Mouse (Mus musculus) liver, embryonic 14.5 days (tissue): ENCODE results near the gene Muc4. TPM values are rescaled to one million over a fixed set of nuclear protein-coding genes. Genes with fewer than 3 reads are reported as not detected.

Source experiments
- ATAC-seq: fragments of 200-750 bp; cut with Nextera tagmentation; 2 replicates; pipeline ENCODE4 v1.8.0; 2017; ENCODE audit warnings: moderate number of reproducible peaks, mild to moderate bottlenecking, moderate library complexity; ENCODE audit not compliant: insufficient read depth
- DNase-seq, 3 experiments: peaks; one replicate each; pipeline ENCODE4 v3.0.0-alpha.2; 2012 to 2013; ENCODE audit warnings: low read depth in 3 of 3, low spot score in 3 of 3
- H3K27ac ChIP-seq: fragments of 300-500 bp; sonication (generic); 2 replicates; pipeline ENCODE4 v1.5.1; 2014; ENCODE audit warnings: moderate library complexity, mild to moderate bottlenecking, control low read depth, inconsistent platforms
- H3K27me3 ChIP-seq: fragments of 300-500 bp; sonication (generic); 2 replicates; pipeline ENCODE4 v1.6.1; 2014; ENCODE audit warnings: mild to moderate bottlenecking, low read length, moderate library complexity; ENCODE audit not compliant: control insufficient read depth, insufficient read depth
- H3K36me3 ChIP-seq: fragments of 300-500 bp; sonication (generic); replicated peaks from 2 replicates; pipeline ENCODE4 v1.6.1; 2014; ENCODE audit warnings: low read depth; ENCODE audit not compliant: control insufficient read depth, insufficient read depth
- H3K4me1 ChIP-seq, 2 experiments: fragments of 200-500 bp in 1 of 2; fragments of 300-500 bp in 1 of 2; sonication (generic) in 1 of 2; replicated peaks; 2 replicates each; pipeline ENCODE4 v1.6.1; 2012 to 2014; ENCODE audit warnings: antibody characterized with exemption in 1 of 2, inconsistent platforms in 1 of 2, low read length in 1 of 2; ENCODE audit not compliant: control insufficient read depth in 2 of 2, insufficient read depth in 2 of 2
- H3K4me2 ChIP-seq: fragments of 300-500 bp; sonication (generic); 2 replicates; pipeline ENCODE4 v1.6.1; 2014; ENCODE audit warnings: low read depth, mild to moderate bottlenecking, control low read depth, moderate library complexity
- H3K4me3 ChIP-seq, 2 experiments: fragments of 200-500 bp in 1 of 2; fragments of 300-500 bp in 1 of 2; sonication (generic) in 1 of 2; 2 replicates each; pipeline ENCODE4 v1.5.1; 2012 to 2014; ENCODE audit warnings: low read depth in 2 of 2, low read length in 2 of 2, mild to moderate bottlenecking in 2 of 2, control low read depth in 1 of 2, inconsistent platforms in 1 of 2, moderate library complexity in 1 of 2; ENCODE audit not compliant: insufficient read depth in 1 of 2
- H3K9ac ChIP-seq: fragments of 300-500 bp; sonication (generic); replicated peaks from 2 replicates; pipeline ENCODE4 v1.6.1; 2014; ENCODE audit warnings: mild to moderate bottlenecking, control low read depth, moderate library complexity
- H3K9me3 ChIP-seq: fragments of 300-500 bp; sonication (generic); 2 replicates; pipeline ENCODE4 v1.6.1; 2016; ENCODE audit warnings: low read length, mixed read lengths; ENCODE audit not compliant: control insufficient read depth
- CTCF ChIP-seq: IDR thresholded peaks from 2 replicates; pipeline ENCODE4 v1.5.1; 2016; ENCODE audit warnings: antibody characterized with exemption, low read depth, control low read depth
- EP300 ChIP-seq: IDR thresholded peaks from 2 replicates; pipeline ENCODE4 v1.6.1; 2016; ENCODE audit warnings: antibody characterized with exemption, low read depth
- WGBS: fragments of 180-500 bp; shearing (Covaris S2); extraction: QIAGEN DNeasy Blood & Tissue Kit; methylation state at CpG from one replicate; pipeline ENCODE4 v1.1.7; 2014; ENCODE audit not compliant: insufficient replicate concordance; 5-methylcytosine and 5-hydroxymethylcytosine counted together
- polyA plus RNA-seq, 2 experiments: library from polyadenylated mRNA; depleted of rRNA in 1 of 2; stranded (reverse) in 1 of 2; unstranded in 1 of 2; fragments of >200 nt; fragmentation: Nextera tagmentation in 1 of 2; extraction: Ambion mirVana in 1 of 2; gene quantifications; 2 replicates each; pipeline versions ENCODE4 v1.2.1 to v1.2.3; 2012 to 2014

Gene Muc4
- polyA plus RNA-seq, 2 experiments: 0.63 to 0.79 TPM

- TF ChIP-seq EP300: no peak
- H3K9me3 ChIP-seq: no peaks in the 10 kb centered on the region
- ATAC-seq (no peak), DNase-seq (no peak)
- H3K4me3 ChIP-seq: no peak overlapping the region
- H3K36me3 ChIP-seq: no peaks in the 10 kb centered on the region; the same call in 1 of the 2 replicates
- peaks cover 0 to 2% of the 10 kb centered on the region in 2 experiments; a peak in 1 of 4 replicates for H3K4me1 ChIP-seq
- no peak overlapping the region for H3K4me2 ChIP-seq
- 60% methylated on average over 12 of the region's 12 CpGs for WGBS
- no peak overlapping the region for H3K27ac ChIP-seq
- no peak overlapping the region for H3K9ac ChIP-seq
- H3K27me3 ChIP-seq: no peaks in the 10 kb centered on the region
Observed at GRCm38 (mm10) chr16:32825380-32825779, 89.7 kb downstream of the Muc4 start.

- H3K4me2 ChIP-seq: no peak overlapping the region
- no peak for TF ChIP-seq CTCF
- TF ChIP-seq EP300: no peak
- ATAC-seq (no peak), DNase-seq (no peak)
- H3K36me3 ChIP-seq: no peaks in the 10 kb centered on the region; the same call in 1 of the 2 replicates
- H3K9me3 ChIP-seq: no peaks in the 10 kb centered on the region
- H3K4me3 ChIP-seq: no peak overlapping the region
- H3K27me3 ChIP-seq: no peaks in the 10 kb centered on the region
- no peak overlapping the region for H3K27ac ChIP-seq
- peaks cover 0 to 2% of the 10 kb centered on the region in 2 experiments; a peak in 1 of 4 replicates for H3K4me1 ChIP-seq
- WGBS: 88% methylated on average over 11 of the region's 11 CpGs
- no peak overlapping the region for H3K9ac ChIP-seq
Observed at GRCm38 (mm10) chr16:32826521-32826920, 90.8 kb downstream of the Muc4 start.

DNA sequence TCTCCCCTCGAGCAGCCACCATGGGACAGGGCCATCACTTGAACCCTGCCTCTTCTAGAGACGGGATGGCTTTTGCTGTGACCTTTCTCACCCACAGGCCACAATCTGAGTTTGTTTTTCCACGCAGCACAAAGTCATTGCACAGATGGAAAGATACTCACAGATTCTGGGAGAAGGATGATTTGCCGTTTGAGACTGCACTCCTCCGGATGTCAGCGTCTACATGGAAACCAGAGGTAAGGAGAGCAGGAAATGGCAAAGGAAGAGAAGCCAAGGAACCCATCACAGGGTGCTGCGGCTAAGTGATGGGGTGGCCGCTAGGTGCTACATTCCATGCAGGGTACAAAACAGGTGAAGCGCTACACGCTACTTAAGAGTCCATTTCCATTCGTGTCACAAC, 93.4 kb downstream of the Muc4 start:
- H3K27me3 ChIP-seq: no peaks in the 10 kb centered on the region
- H3K27ac ChIP-seq: no peak overlapping the region
- no peak for ATAC-seq
- WGBS: 75% methylated on average over 11 of the region's 11 CpGs
- H3K9ac ChIP-seq: no peak overlapping the region
- no peaks in the 10 kb centered on the region for H3K4me1 ChIP-seq
- no peak for TF ChIP-seq EP300
- TF ChIP-seq CTCF: no peak
- H3K4me2 ChIP-seq: no peak overlapping the region
- no peak overlapping the region for H3K4me3 ChIP-seq
- no peak for DNase-seq
- H3K9me3 ChIP-seq: no peaks in the 10 kb centered on the region
- H3K36me3 ChIP-seq: no peaks in the 10 kb centered on the region; the same call in 1 of the 2 replicates

DNA sequence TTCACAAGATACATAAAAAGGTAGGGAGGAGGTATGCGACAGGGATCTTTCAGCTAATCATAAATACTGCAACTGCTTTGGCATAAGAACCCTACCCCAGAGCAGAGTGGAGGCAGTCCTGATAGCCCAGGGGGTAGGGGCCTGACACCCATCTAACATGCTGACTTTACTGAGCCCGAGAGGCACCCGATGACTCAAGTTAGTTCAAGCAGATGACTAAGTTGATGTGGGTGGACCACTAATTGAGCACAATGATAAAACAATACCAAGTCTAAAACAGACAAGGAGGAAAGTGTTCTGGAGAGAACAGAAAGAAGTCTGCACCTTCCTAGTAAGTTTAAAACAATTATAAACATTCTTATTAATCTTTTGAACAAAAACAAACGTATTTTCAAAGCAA, 95.8 kb downstream of the Muc4 start:
- 68% methylated on average over 4 of the region's 4 CpGs for WGBS
- H3K9ac ChIP-seq: no peak overlapping the region
- no peaks in the 10 kb centered on the region for H3K9me3 ChIP-seq
- no peak overlapping the region for H3K27ac ChIP-seq
- DNase-seq: no peak
- no peaks in the 10 kb centered on the region for H3K4me1 ChIP-seq
- TF ChIP-seq CTCF (no peak), EP300 (no peak)
- ATAC-seq: no peak
- H3K36me3 ChIP-seq: no peaks in the 10 kb centered on the region; the same call in 1 of the 2 replicates
- H3K4me3 ChIP-seq: no peak overlapping the region
- H3K27me3 ChIP-seq: no peaks in the 10 kb centered on the region
- no peak overlapping the region for H3K4me2 ChIP-seq

Other genes starting within 250 kb of the Muc4 start
- gene Slc51a, start 248.0 kb upstream of the Muc4 start, polyA plus RNA-seq (2012; rRNA removed): 0.16 and 0.25 TPM in 2 replicates
- 1.1 and 1.2 TPM in 2 replicates for gene Slc51a, start 248.0 kb upstream of the Muc4 start, polyA plus RNA-seq (2014; fragmentation: Nextera tagmentation; extraction: Ambion mirVana)
- not detected in 2 replicates for gene Zdhhc19, start 239.6 kb upstream of the Muc4 start, polyA plus RNA-seq (2012; rRNA removed)
- not detected in 2 replicates for gene Zdhhc19, start 239.6 kb upstream of the Muc4 start, polyA plus RNA-seq (2014; fragmentation: Nextera tagmentation; extraction: Ambion mirVana)
- gene Tfrc, start 127.0 kb upstream of the Muc4 start, polyA plus RNA-seq (2012; rRNA removed): 157 and 235 TPM in 2 replicates
- 388 and 433 TPM in 2 replicates for gene Tfrc, start 127.0 kb upstream of the Muc4 start, polyA plus RNA-seq (2014; fragmentation: Nextera tagmentation; extraction: Ambion mirVana)
- gene Tnk2, start 92.0 kb upstream of the Muc4 start, polyA plus RNA-seq (2012; rRNA removed): 15.3 and 19.4 TPM in 2 replicates
- gene Tnk2, start 92.0 kb upstream of the Muc4 start, polyA plus RNA-seq (2014; fragmentation: Nextera tagmentation; extraction: Ambion mirVana): 3.8 and 4.6 TPM in 2 replicates
- 0.08 TPM in 1 of 2 replicates, not detected in the other for gene Muc20, start 61.5 kb downstream of the Muc4 start, polyA plus RNA-seq (2012; rRNA removed)
- 0.17 TPM in 1 of 2 replicates, not detected in the other for gene Muc20, start 61.5 kb downstream of the Muc4 start, polyA plus RNA-seq (2014; fragmentation: Nextera tagmentation; extraction: Ambion mirVana)
- 0.07 TPM in 1 of 2 replicates, not detected in the other for gene Smbd1, start 74.6 kb downstream of the Muc4 start, polyA plus RNA-seq (2012; rRNA removed)
- not detected in 2 replicates for gene Smbd1, start 74.6 kb downstream of the Muc4 start, polyA plus RNA-seq (2014; fragmentation: Nextera tagmentation; extraction: Ambion mirVana)
- gene Fyttd1, start 141.6 kb downstream of the Muc4 start, polyA plus RNA-seq (2012; rRNA removed): 5.7 and 9.8 TPM in 2 replicates
- gene Fyttd1, start 141.6 kb downstream of the Muc4 start, polyA plus RNA-seq (2014; fragmentation: Nextera tagmentation; extraction: Ambion mirVana): 33.3 and 33.9 TPM in 2 replicates
- gene Rubcn, start 141.9 kb downstream of the Muc4 start, polyA plus RNA-seq (2012; rRNA removed): 3.9 and 4.2 TPM in 2 replicates
- gene Rubcn, start 141.9 kb downstream of the Muc4 start, polyA plus RNA-seq (2014; fragmentation: Nextera tagmentation; extraction: Ambion mirVana): 3.1 and 4.3 TPM in 2 replicates
- 5.0 and 6.3 TPM in 2 replicates for gene Lrch3, start 178.2 kb downstream of the Muc4 start, polyA plus RNA-seq (2012; rRNA removed)
- 3.9 and 4.9 TPM in 2 replicates for gene Lrch3, start 178.2 kb downstream of the Muc4 start, polyA plus RNA-seq (2014; fragmentation: Nextera tagmentation; extraction: Ambion mirVana)